Mouse (Mus musculus) kidney, embryonic 14.5 days (tissue): ENCODE data around the gene Tgfbr3. TPM values are rescaled to one million over a fixed set of nuclear protein-coding genes. Genes with fewer than 3 reads are reported as not detected.

Experiments used
- ATAC-seq: fragments of 200-750 bp; cut with Nextera tagmentation; 2 replicates; pipeline ENCODE4 v1.8.0; 2017; ENCODE audit warnings: moderate number of reproducible peaks, mild to moderate bottlenecking, moderate TSS enrichment, moderate library complexity; ENCODE audit not compliant: low FRiP score, low TSS enrichment
- H3K27ac ChIP-seq: fragments of 300-500 bp; sonication (generic); 2 replicates; pipeline ENCODE4 v1.5.1; 2014; ENCODE audit warnings: low read depth, mild to moderate bottlenecking, low read length, moderate library complexity, mixed read lengths
- H3K27me3 ChIP-seq: fragments of 300-500 bp; sonication (generic); 2 replicates; pipeline ENCODE4 v1.6.1; 2014; ENCODE audit warnings: mild to moderate bottlenecking, low read length; ENCODE audit not compliant: control insufficient read depth, insufficient read depth
- H3K36me3 ChIP-seq: fragments of 300-500 bp; sonication (generic); 2 replicates; pipeline ENCODE4 v1.6.1; 2014; ENCODE audit warnings: low read length, mixed read lengths; ENCODE audit not compliant: control insufficient read depth, insufficient read depth
- H3K4me1 ChIP-seq: fragments of 300-500 bp; sonication (generic); 2 replicates; pipeline ENCODE4 v1.6.1; 2014; ENCODE audit warnings: low read length, mixed read lengths; ENCODE audit not compliant: control insufficient read depth, insufficient read depth
- H3K4me2 ChIP-seq: fragments of 300-500 bp; sonication (generic); replicated peaks from 2 replicates; pipeline ENCODE4 v1.6.1; 2014; ENCODE audit warnings: low read depth, mild to moderate bottlenecking, low read length
- H3K4me3 ChIP-seq: fragments of 300-500 bp; sonication (generic); 2 replicates; pipeline ENCODE4 v1.5.1; 2014; ENCODE audit warnings: mild to moderate bottlenecking, low read length
- H3K9ac ChIP-seq: fragments of 300-500 bp; sonication (generic); 2 replicates; pipeline ENCODE4 v1.6.1; 2014; ENCODE audit warnings: low read depth, mild to moderate bottlenecking, low read length, moderate library complexity
- H3K9me3 ChIP-seq: fragments of 300-500 bp; sonication (generic); 2 replicates; pipeline ENCODE4 v1.6.1; 2016; ENCODE audit warnings: low read length; ENCODE audit not compliant: control insufficient read depth
- WGBS: fragments of 180-500 bp; shearing (Covaris S2); extraction: QIAGEN DNeasy Blood & Tissue Kit; methylation state at CpG from one replicate; pipeline ENCODE4 v1.1.7; 2014; 5-methylcytosine and 5-hydroxymethylcytosine counted together
- polyA plus RNA-seq: library from polyadenylated mRNA; unstranded; fragments of >200 nt; fragmentation: Nextera tagmentation; extraction: Ambion mirVana; gene quantifications from 2 replicates; pipeline ENCODE4 v1.2.1, GENCODE M21; 2014

Tgfbr3 gene
- polyA plus RNA-seq, 1 experiment from 2014 or later, result 18.0 TPM

DNA sequence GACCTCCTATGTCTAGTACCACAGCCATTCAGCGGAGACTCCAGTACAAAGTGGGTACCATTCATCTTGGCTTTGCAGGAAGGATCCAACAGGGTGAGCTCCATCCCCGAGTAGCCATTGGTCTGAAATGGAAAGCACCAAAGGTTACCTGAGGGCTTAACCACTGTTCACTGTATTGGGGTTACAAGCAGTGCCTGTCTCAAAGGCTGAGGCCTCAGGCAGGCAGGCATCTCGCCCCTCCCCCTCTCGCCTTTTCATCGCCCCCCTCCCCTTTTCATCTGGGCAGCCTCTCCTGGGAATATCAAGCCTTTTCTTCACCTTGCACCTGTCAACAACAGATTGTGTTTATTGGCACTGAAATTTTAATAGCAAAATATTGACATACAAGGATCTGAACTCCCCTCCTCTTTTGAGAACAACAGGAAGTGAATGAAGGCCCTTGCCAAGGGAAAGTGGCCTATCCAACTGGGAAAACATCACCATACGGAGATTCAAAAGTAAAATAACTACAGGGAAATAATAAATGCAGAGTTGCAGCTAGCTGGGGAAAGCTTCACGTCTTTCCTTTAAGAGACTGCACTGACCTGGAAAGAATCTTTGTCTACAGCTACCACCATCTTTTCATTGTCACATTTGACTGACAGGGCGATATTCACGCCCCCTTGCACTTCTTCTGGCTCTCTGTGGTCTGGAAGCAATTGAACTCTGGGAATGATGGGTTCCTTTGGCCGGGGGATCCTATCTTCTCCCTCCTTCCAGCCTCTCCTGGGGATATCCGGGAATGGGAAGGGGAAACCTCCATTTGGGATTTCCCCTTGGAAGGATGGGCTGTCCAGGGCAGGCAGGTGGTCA, 149.4 kb downstream of the Tgfbr3 start:
- Histone ChIP-seq H3K27ac (no peak overlapping the region), H3K4me2 (no peak overlapping the region), H3K9ac (no peak overlapping the region), H3K27me3 (no peaks in the 10 kb centered on the region), H3K4me1 (no peaks in the 10 kb centered on the region), H3K36me3 (peaks cover 15% of the 10 kb centered on the region), H3K9me3 (no peaks in the 10 kb centered on the region), H3K4me3 (no peak overlapping the region)
- ATAC-seq, result no peak
- 83% methylated on average over 11 of the region's 11 CpGs for WGBS

DNA sequence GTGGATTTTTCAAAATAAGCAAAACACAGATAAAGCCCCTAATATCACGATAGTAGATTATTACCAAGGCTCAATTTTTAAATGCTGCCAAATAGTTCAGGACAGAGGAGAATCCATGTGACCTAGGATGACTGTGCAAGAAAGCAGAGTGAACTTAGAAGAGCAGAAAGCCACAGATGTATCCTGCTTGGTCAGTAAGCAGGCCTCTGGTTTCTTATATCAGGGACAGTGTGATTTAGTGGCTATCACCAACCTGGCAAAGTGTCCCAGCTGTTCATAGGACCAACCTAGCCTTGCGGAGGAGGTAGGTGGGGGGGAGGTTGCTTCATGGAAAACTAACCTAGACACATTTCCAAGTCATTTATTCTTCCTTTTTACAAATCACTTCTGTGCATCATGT, 156.1 kb downstream of the Tgfbr3 start:
- H3K27me3 ChIP-seq, result no peaks in the 10 kb centered on the region
- no peaks in the 10 kb centered on the region for H3K9me3 ChIP-seq
- no peak overlapping the region for H3K9ac ChIP-seq
- peaks cover 21% of the 10 kb centered on the region for H3K36me3 ChIP-seq
- no peak overlapping the region for H3K27ac ChIP-seq
- no peak overlapping the region for H3K4me2 ChIP-seq
- H3K4me1 ChIP-seq, result no peaks in the 10 kb centered on the region
- H3K4me3 ChIP-seq, result no peak overlapping the region
- ATAC-seq, result no peak
- 74% methylated on average over 2 of the region's 2 CpGs for WGBS

DNA sequence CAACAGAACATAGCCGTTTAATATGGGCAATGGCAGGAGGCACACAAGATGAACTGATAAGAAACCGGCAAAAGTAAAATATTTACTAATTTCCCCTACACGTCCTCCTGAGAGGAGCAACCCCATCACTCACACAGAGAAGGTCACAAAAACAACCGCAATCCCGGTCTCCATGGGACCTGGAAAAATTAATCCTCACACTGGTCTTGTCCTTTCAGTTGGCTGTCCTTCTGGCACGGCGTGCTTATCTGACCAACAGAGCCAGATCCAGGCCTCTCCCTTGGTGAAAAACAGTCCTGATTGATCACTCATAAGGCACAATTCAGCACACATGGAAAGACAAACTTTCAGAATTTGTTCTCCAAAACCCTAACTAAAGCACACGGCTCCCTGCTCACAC, 157.2 kb downstream of the Tgfbr3 start:
- Histone ChIP-seq H3K27ac (no peak overlapping the region), H3K27me3 (no peaks in the 10 kb centered on the region), H3K9ac (no peak overlapping the region), H3K9me3 (no peaks in the 10 kb centered on the region), H3K4me1 (no peaks in the 10 kb centered on the region), H3K36me3 (peaks cover 19% of the 10 kb centered on the region), H3K4me2 (no peak overlapping the region), H3K4me3 (no peak overlapping the region)
- no peak for ATAC-seq
- WGBS, result 60% methylated on average over 8 of the region's 8 CpGs

DNA sequence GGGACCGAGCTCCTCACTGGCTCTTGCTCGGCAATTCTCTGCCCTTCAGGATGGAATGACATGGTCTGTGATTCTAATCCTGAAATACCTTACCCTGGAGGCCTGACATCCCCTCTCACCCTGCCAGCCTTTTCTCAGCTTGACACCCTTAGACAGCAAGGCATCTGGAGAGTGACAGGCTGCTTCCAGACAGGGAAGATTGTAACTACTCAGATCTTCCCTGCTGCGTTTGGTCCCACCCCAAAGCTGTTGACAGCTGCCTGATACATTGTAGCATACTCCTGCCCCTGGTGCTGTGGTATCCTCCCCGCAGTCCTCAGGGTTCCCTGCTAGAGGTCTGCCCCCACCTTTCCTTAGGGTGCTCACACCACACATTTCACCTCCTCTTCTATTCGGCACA, 160.1 kb downstream of the Tgfbr3 start:
- H3K9me3 ChIP-seq, result no peaks in the 10 kb centered on the region
- no peak for ATAC-seq
- peaks cover 14% of the 10 kb centered on the region for H3K4me1 ChIP-seq
- no peak overlapping the region for H3K4me2 ChIP-seq
- no peak overlapping the region for H3K27ac ChIP-seq
- 58% methylated on average over 5 of the region's 5 CpGs for WGBS
- no peak overlapping the region for H3K9ac ChIP-seq
- H3K36me3 ChIP-seq, result peaks cover 9% of the 10 kb centered on the region; the same call in 1 of the 2 replicates
- H3K27me3 ChIP-seq, result no peaks in the 10 kb centered on the region
- H3K4me3 ChIP-seq, result no peak overlapping the region

DNA sequence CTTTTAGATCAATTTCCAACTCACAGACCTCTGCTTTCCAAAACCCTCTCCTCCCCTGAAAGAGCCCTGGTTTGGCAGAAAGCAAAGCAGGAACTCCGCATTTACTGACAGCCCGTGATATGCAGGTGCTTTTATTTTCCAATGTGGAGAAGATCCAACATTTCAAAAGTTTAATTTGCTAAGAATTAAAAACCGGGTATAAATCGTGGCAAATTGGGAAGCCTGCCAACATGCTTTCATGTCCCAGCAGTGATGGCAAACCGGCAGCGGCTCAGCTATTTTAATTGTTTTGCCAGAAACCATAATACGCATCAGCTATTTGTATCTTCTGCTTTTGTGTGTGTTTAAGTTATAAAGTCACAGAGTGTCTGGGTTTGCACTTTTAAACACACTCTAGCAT, 162.9 kb downstream of the Tgfbr3 start:
- H3K27ac ChIP-seq, result no peak overlapping the region
- peaks cover 31% of the 10 kb centered on the region for H3K4me1 ChIP-seq
- H3K36me3 ChIP-seq, result no peaks in the 10 kb centered on the region; the same call in 1 of the 2 replicates
- no peak for ATAC-seq
- 55% methylated on average over 7 of the region's 7 CpGs for WGBS
- no peak overlapping the region for H3K9ac ChIP-seq
- no peaks in the 10 kb centered on the region for H3K9me3 ChIP-seq
- H3K4me2 ChIP-seq, result no peak overlapping the region
- no peak overlapping the region for H3K4me3 ChIP-seq
- H3K27me3 ChIP-seq, result no peaks in the 10 kb centered on the region

DNA sequence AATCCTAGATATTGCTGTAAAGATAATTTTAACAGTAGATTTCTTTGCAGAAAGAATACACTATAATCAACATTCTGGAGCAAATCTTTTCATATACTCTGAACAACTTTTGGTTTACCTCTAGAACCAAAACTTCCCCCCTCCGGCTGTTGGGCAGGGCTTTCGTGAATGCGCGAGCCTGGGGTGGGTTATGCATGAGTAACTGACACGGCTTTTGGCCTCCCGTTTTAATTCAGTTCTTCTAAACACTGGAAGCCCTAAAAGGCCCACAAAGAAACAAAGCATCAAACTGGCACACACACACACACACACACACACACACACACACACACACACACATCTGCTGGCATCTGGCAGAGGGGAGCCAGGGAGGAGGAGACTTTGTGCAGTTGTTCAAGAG, 164.3 kb downstream of the Tgfbr3 start:
- Histone ChIP-seq H3K9me3 (no peaks in the 10 kb centered on the region), H3K4me1 (peaks cover 35% of the 10 kb centered on the region), H3K4me2 (no peak overlapping the region), H3K4me3 (no peak overlapping the region), H3K9ac (no peak overlapping the region), H3K36me3 (no peaks in the 10 kb centered on the region; the same call in 1 of the 2 replicates), H3K27ac (no peak overlapping the region), H3K27me3 (no peaks in the 10 kb centered on the region)
- ATAC-seq, result no peak
- WGBS, result 31% methylated on average over 6 of the region's 6 CpGs

DNA sequence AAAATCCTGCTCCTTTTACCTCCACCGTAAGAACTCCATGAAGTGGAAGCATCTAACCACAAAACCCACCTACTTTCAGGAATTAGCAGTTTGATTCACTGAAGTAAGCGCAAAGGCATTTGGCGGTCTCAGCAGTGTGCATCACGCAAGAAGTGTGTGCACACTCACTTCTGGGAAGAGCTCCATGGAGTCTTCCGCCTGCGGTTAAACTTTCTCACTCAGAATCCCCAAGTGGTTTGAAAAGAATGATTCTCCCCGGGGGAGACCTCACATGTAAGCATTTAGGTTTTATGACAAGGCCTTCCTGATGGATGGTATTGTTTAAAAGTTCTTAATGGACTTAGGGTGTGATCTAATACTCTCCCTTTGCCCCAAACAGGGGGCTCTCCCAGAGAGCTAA, 164.9 kb downstream of the Tgfbr3 start:
- Histone ChIP-seq H3K9ac (no peak overlapping the region), H3K4me2 (no peak overlapping the region), H3K27me3 (no peaks in the 10 kb centered on the region), H3K9me3 (no peaks in the 10 kb centered on the region), H3K27ac (no peak overlapping the region), H3K4me1 (peaks cover 35% of the 10 kb centered on the region), H3K4me3 (no peak overlapping the region), H3K36me3 (peaks cover 3% of the 10 kb centered on the region; the same call in 1 of the 2 replicates)
- ATAC-seq, result no peak
- 81% methylated on average over 7 of the region's 7 CpGs for WGBS

DNA sequence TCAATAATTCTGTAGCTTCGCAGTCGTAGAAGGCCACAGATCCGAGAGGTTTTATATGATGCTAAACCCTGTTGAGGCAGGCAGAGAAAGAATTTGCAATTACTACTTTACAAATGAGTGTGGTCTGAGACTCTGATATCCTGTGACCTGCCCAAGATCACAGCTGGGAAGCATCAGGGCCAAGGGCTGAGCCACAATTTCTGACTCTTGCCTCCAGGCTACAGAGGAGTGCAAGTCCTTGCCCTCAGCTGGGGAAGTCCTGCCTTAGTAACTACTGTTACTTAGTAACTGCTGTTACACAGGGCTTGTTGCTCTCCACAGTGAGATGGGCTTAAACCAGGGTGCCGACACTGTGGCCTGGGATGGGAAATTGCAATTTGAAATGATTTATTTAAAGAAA, 166.8 kb downstream of the Tgfbr3 start:
- no peaks in the 10 kb centered on the region for H3K9me3 ChIP-seq
- peaks cover 35% of the 10 kb centered on the region for H3K4me1 ChIP-seq
- no peak for ATAC-seq
- H3K36me3 ChIP-seq, result peaks cover 3% of the 10 kb centered on the region; the same call in 1 of the 2 replicates
- no peak overlapping the region for H3K4me3 ChIP-seq
- no peaks in the 10 kb centered on the region for H3K27me3 ChIP-seq
- H3K27ac ChIP-seq, result no peak overlapping the region
- 71% methylated on average over 4 of the region's 4 CpGs for WGBS
- H3K4me2 ChIP-seq, result no peak overlapping the region
- H3K9ac ChIP-seq, result no peak overlapping the region

DNA sequence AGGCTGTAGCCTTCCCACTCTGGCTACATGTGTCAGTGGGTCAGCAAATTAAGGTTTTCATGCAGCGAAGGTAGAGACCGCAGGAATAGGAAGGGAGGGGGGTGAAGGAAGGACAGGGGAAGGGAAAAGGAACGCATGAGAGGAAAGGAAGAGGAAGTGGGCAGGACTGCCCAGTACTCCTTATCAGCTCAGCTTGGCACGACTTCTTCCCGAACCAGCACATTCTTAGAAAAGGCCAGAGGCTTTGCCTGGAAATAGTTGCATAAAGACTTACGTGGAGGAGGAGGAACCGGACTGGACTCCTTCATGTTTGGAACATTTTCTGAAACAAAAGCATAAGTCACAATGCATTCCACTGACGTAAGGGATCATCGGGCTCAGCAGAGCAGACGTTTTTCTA, 168.3 kb downstream of the Tgfbr3 start:
- Histone ChIP-seq H3K9ac (no peak overlapping the region), H3K27ac (no peak overlapping the region), H3K4me3 (no peak overlapping the region), H3K36me3 (peaks cover 3% of the 10 kb centered on the region; the same call in 1 of the 2 replicates), H3K4me1 (peaks cover 32% of the 10 kb centered on the region), H3K4me2 (no peak overlapping the region), H3K27me3 (no peaks in the 10 kb centered on the region), H3K9me3 (no peaks in the 10 kb centered on the region)
- ATAC-seq, result no peak
- WGBS, result 59% methylated on average over 10 of the region's 10 CpGs
